Mouse (Mus musculus): ENCODE measurements around the gene Notum.

DNA sequence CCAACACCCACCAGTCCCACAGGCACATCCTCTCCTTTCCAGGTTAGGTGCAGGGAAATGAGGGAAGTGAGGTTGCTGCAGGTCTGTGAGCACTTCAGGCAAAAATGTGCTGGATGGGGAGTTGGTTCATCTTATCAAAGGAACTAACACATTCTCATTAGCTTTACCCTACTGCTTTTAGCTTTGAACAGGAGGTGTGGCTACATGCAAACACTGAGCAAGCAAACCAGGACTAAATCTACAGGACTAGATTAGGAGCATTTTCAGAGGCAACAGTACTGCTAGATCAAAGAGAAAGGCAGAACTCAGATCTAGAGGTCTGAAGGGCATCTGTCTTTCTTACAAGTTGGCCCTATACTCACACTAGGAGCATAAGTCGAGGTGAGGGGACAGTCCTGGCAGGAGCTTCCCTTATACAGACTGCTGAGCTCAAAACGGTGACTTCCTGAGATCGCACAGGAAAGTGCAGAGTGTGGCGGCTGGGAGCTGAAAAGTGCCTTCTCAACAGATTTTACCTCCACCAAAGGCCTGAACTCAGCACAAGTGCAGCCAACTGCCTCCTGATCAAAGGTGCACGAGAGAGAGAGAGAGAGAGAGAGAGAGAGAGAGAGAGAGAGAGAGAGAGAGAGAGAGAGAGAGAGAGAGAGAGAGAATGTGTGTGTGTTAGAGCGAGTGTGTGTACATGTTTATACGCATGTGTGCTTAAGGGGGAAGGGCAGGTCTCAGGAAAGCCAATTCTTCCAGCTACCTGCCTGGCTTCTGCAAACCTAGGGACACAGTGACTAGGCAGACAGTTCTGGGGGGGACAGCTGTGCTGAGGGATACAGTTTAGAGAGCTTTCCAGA, 29.9 kb downstream of the Notum start:
- TF ChIP-seq POLR2A (IDR thresholded peaks at IDR 0.05; ENCODE audit: extremely low read depth, insufficient read depth, low read length) (no peak), CTCF (IDR thresholded peaks at IDR 0.05; ENCODE audit: low read depth, low read length) (no peak)
